In genomic region chr12:18135286-18135965, GRCm38 (mm10) we compare ENCODE assay signal across 13 mouse cellular contexts.
"Had no signal": no experiment of that assay in that cellular context is flagged by ENCODE, and none has a peak within 500 bp of the region (broad histone marks: within the 10 kb centered on the region; RNA-seq: fewer than 3 reads in every experiment).

No protein-coding gene starts in this region.

- ATAC-seq: liver, embryonic 12.5 days; midbrain, embryonic 13.5 days had no signal

- H3K27me3 ChIP-seq: liver, embryonic 12.5 days; lung, embryonic 15.5 days; midbrain, embryonic 13.5 days; neural tube, embryonic 12.5 days; stomach, embryonic 15.5 days had no signal

- H3K4me3 ChIP-seq: left cerebral cortex, adult 2 months; limb, embryonic 10.5 days; liver, embryonic 12.5 days; lung, embryonic 15.5 days; midbrain, embryonic 13.5 days; myocyte; neural tube, embryonic 12.5 days; stomach, embryonic 15.5 days had no signal

- H3K4me1 ChIP-seq: limb, embryonic 10.5 days; liver, embryonic 12.5 days; lung, embryonic 15.5 days; midbrain, embryonic 13.5 days; neural tube, embryonic 12.5 days; stomach, embryonic 15.5 days had no signal

- DNase-seq: kidney, adult 18-20 months; kidney, postnatal 10 days; kidney, postnatal 4 days; lung, postnatal 14 days had no signal

- H3K27ac ChIP-seq: left cerebral cortex, adult 2 months; limb, embryonic 10.5 days; liver, embryonic 12.5 days; lung, embryonic 15.5 days; macrophage; midbrain, embryonic 13.5 days; neural tube, embryonic 12.5 days; stomach, embryonic 15.5 days had no signal

- H3K9ac ChIP-seq: liver, embryonic 12.5 days; lung, embryonic 15.5 days; midbrain, embryonic 13.5 days; neural tube, embryonic 12.5 days; stomach, embryonic 15.5 days had no signal

- H3K36me3 ChIP-seq: limb, embryonic 10.5 days; liver, embryonic 12.5 days; lung, embryonic 15.5 days; midbrain, embryonic 13.5 days; neural tube, embryonic 12.5 days; stomach, embryonic 15.5 days had no signal

- H3K9me3 ChIP-seq: stomach, embryonic 15.5 days had no signal
